Mouse (Mus musculus): Measurements from ENCODE around the gene Gpkow. TPM values are rescaled to one million over a fixed set of nuclear protein-coding genes. Genes with fewer than 3 reads are reported as not detected.

The Gpkow gene
- polyA plus RNA-seq, 1 experiment = not detected

DNA sequence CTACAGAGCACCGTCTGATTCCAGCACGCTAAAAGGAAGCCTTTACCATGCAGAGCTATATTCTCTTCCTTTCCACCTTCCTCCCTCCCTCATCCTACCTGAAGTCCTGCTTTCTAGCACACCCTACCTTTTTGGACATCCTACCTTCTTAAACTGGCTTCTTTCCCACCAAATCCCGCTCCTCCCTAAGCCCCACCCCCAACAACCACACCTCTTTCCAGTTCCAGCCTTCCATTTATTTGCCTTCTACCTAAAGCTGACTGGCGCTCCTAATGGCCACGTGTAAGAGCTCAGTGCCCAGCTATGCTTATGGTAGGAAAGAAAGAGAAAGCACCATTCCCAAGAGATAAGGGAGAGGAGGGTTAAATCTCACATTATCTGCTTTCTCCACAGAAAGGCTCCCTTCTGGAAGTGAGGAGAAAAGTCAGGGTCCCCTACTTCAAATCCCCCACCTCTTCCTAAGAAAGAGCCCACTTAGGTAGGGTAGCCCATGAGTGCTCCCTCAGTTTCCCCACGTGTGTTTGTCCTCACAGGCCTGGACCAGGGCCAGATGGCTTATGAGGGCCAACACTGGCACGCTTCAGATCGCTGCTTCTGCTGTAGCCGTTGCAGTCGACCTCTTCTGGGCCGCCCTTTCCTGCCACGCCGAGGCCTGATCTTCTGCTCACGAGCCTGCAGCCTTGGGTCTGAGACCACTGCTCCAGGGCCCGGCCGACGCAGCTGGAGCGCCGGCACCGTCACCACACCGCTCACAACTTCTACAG lies 31.0 kb upstream of the Gpkow start:
- TF ChIP-seq POLR2A (IDR thresholded peaks at IDR 0.05; ENCODE audit: insufficient read depth, low read depth, low read length) = no peak
- TF ChIP-seq CTCF (IDR thresholded peaks at IDR 0.05; ENCODE audit: insufficient read depth, low read depth, low read length) = no peak
- Histone ChIP-seq H3K4me3 (ENCODE audit: insufficient read depth, low read depth, low read length) (no peak overlapping the region), H3K4me1 (ENCODE audit: control insufficient read depth, insufficient read depth, low read length) (peaks cover 4% of the 10 kb centered on the region), H3K27ac (ENCODE audit: insufficient read depth, low read depth, low read length) (no peak overlapping the region)
- WGBS = 79% methylated on average over 21 of the region's 21 CpGs

- 26% methylated on average over 18 of the region's 19 CpGs for whole genome bisulfite sequencing
- TF ChIP-seq POLR2A (IDR thresholded peaks at IDR 0.05; ENCODE audit: insufficient read depth, low read depth, low read length) (no peak), CTCF (IDR thresholded peaks at IDR 0.05; ENCODE audit: insufficient read depth, low read depth, low read length) (no peak)
- peak overlapping the region; percentile 47 for H3K4me3 ChIP-seq (ENCODE audit: insufficient read depth, low read depth, low read length)
- peak overlapping the region; percentile 13; the same call in 1 of the 2 replicates for H3K27ac ChIP-seq (ENCODE audit: insufficient read depth, low read depth, low read length)
- peaks cover 11% of the 10 kb centered on the region for H3K4me1 ChIP-seq (ENCODE audit: control insufficient read depth, insufficient read depth, low read length)
Measured at GRCm38 (mm10) chrX:7670390-7670881, 26.5 kb upstream of the Gpkow start.

DNA sequence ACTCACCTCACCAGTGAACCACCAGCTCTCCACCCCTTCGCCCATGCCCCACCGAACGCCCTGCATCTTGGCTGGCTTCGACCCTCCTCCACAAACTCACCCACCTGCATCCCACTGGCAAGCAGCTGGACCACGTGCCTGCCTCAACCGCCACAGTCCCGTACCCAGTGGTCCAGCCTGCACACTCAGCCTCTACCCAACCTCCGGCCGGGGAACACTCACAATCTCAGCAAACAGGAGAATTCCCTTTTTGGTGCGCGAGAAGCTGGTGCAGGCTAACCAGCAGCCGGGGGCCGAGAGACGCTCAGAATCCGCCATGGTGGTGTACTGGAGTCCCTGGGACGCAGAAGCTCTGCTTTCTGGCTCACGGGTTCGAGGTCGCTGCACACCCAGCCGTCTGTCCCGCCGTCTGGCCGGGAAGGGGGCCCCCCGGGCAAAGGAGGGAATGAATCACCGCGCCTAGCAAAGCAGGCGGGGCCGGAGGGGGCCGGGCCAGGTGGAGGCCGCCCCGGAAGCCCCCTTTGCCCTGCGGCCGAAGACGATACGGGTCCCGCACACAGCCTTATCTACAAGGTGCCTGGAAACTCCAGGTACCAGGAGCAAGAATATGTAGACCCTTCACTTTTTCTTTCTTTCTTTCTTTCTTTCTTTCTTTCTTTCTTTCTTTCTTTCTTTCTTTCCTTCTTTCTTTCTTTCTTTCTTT lies 25.9 kb upstream of the Gpkow start, which contains the start of gene Plp2:
Plp2 (minus strand) TSS at position 470 of the 703 bp plus-strand sequence.
- 13% methylated on average over 34 of the region's 36 CpGs for WGBS
- TF ChIP-seq CTCF (IDR thresholded peaks at IDR 0.05; ENCODE audit: insufficient read depth, low read depth, low read length) = no peak
- no peak for TF ChIP-seq POLR2A (IDR thresholded peaks at IDR 0.05; ENCODE audit: insufficient read depth, low read depth, low read length)
- H3K4me1 ChIP-seq (ENCODE audit: control insufficient read depth, insufficient read depth, low read length) = peaks cover 11% of the 10 kb centered on the region
- H3K27ac ChIP-seq (ENCODE audit: insufficient read depth, low read depth, low read length) = peak within 1 kb of the TSS; percentile 13; the same call in 1 of the 2 replicates
- H3K4me3 ChIP-seq (ENCODE audit: insufficient read depth, low read depth, low read length) = peak within 1 kb of the TSS; percentile 47

DNA sequence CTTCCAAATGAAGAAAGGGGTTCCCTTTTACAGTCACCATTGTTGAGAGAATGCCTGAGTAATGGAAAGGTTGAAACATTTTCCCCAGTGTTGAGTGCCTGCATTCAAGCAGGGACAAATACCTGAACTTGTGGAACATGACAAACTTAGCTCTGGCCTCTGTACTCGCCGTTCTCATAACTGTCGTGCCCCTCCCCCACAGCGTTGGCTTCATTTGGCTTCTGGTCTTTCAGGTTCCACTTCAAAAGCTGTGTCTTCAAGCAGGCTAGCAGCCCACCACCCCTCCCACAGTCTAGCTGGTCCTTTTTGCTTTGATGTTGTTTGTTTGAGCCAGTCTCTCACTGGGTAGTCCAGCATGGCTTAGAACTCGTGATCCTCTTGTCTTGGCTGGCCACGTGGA lies 24.2 kb upstream of the Gpkow start:
- H3K4me3 ChIP-seq (ENCODE audit: insufficient read depth, low read depth, low read length) = no peak overlapping the region
- 71% methylated on average over 6 of the region's 6 CpGs for WGBS
- H3K4me1 ChIP-seq (ENCODE audit: control insufficient read depth, insufficient read depth, low read length) = peaks cover 11% of the 10 kb centered on the region
- no peak overlapping the region for H3K27ac ChIP-seq (ENCODE audit: insufficient read depth, low read depth, low read length)
- no peak for TF ChIP-seq CTCF (IDR thresholded peaks at IDR 0.05; ENCODE audit: insufficient read depth, low read depth, low read length)
- no peak for TF ChIP-seq POLR2A (IDR thresholded peaks at IDR 0.05; ENCODE audit: insufficient read depth, low read depth, low read length)

DNA sequence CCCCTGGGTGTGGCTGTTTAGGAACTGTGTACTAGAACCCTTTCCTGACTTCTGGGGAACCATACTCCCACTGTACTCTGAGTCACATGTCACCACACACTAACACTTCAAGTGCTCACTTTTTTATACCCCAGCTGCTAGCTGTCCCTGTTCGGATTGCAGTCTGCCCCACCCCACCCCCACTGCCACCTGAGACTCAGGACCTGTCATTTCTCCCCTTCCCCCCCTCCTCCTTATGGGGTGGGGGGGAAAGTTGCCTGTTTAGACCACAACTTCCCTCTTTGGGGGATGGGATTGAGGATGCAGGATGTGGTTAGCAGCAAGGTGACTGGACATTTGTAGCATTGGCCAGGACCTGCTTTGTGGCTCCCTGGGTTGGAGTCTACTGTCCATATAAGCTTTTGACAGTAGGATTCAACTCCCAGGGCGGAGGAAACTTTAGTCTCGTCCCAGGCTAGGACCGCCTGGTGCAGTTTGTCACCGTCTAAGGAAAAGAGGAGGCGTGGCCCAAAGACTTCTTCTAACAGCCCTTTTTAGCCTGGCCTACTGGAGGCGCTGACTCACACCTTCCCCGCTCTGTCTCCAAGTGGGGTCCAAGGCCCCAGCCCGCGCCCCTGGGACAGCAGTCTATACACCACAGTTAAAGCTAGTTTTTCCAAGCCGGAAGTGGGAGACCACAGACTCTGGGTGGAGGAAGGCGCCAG lies 23.2 kb upstream of the Gpkow start:
- 48% methylated on average over 12 of the region's 12 CpGs for WGBS
- Histone ChIP-seq H3K4me1 (ENCODE audit: control insufficient read depth, insufficient read depth, low read length) (peaks cover 11% of the 10 kb centered on the region), H3K27ac (ENCODE audit: insufficient read depth, low read depth, low read length) (no peak overlapping the region), H3K4me3 (ENCODE audit: insufficient read depth, low read depth, low read length) (no peak overlapping the region)
- TF ChIP-seq CTCF (IDR thresholded peaks at IDR 0.05; ENCODE audit: insufficient read depth, low read depth, low read length) = no peak
- TF ChIP-seq POLR2A (IDR thresholded peaks at IDR 0.05; ENCODE audit: insufficient read depth, low read depth, low read length) = no peak

DNA sequence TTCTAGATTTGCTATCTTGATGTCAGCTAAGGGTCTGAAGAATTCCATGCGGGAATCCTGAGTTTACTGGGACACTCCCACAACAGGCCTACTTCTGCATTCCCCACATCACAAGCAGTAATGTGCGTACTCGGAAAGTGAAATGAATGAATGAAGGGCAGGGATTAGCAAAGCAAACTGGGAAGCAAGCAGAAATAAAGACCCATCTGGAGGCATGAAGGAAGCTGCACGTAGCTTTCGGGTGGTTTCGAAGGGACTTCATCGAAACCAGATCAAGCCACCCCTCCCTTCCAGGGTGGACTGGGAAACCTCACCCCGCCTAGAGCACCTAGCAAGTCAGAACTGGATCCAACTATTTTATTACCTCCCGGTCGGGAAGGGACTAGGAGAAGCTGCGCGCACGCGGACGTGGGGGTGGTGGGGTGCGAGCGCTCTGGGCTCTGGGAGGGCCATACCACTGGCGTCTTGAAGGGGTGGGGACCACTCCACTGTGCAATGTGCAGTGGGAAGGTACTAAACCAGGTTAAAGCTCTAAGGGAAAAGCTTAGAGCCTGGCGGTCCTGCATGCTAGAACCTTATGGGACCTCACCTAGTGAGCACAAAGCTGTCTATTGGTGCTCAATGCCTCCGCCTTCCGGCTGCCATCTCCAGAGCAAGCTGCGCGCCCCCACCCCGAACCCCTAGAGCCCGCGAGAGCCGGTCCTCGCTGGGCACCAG lies 22.5 kb upstream of the Gpkow start:
- WGBS = 27% methylated on average over 28 of the region's 28 CpGs
- Histone ChIP-seq H3K27ac (ENCODE audit: insufficient read depth, low read depth, low read length) (no peak overlapping the region), H3K4me3 (ENCODE audit: insufficient read depth, low read depth, low read length) (peak overlapping the region; percentile 31), H3K4me1 (ENCODE audit: control insufficient read depth, insufficient read depth, low read length) (peaks cover 11% of the 10 kb centered on the region)
- TF ChIP-seq POLR2A (IDR thresholded peaks at IDR 0.05; ENCODE audit: insufficient read depth, low read depth, low read length) (no peak), CTCF (IDR thresholded peaks at IDR 0.05; ENCODE audit: insufficient read depth, low read depth, low read length) (no peak)

GRCm38 (mm10) chrX:7675001-7675380 lies 21.9 kb upstream of the Gpkow start:
- H3K4me3 ChIP-seq (ENCODE audit: insufficient read depth, low read depth, low read length) = peak overlapping the region; percentile 31
- WGBS = 35% methylated on average over 10 of the region's 10 CpGs
- H3K27ac ChIP-seq (ENCODE audit: insufficient read depth, low read depth, low read length) = no peak overlapping the region
- no peak for TF ChIP-seq POLR2A (IDR thresholded peaks at IDR 0.05; ENCODE audit: insufficient read depth, low read depth, low read length)
- TF ChIP-seq CTCF (IDR thresholded peaks at IDR 0.05; ENCODE audit: insufficient read depth, low read depth, low read length) = no peak
- peaks cover 11% of the 10 kb centered on the region for H3K4me1 ChIP-seq (ENCODE audit: control insufficient read depth, insufficient read depth, low read length)

DNA sequence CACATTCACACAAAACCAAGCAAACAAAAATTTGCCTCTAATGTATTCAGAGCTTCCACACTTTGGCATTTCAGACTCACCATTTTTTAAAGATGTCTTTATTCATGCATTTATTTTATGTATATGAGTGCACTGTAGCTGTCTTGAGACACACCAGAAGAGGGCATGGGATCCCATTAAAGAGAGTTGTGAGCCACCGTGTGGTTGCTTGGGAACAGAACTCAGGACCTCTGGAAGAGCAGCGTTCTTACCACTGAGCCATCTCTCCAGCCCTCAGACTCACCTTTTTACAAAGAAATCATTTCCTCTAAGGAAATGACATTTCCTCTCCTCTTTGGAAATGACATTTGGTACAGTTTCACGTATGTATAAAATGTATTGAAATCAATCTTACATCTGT lies 17.9 kb upstream of the Gpkow start:
- no peak overlapping the region for H3K27ac ChIP-seq (ENCODE audit: insufficient read depth, low read depth, low read length)
- H3K4me1 ChIP-seq (ENCODE audit: control insufficient read depth, insufficient read depth, low read length) = peaks cover 3% of the 10 kb centered on the region; the same call in 1 of the 2 replicates
- no peak overlapping the region for H3K4me3 ChIP-seq (ENCODE audit: insufficient read depth, low read depth, low read length)
- 48% methylated on average over 3 of the region's 3 CpGs for WGBS
- TF ChIP-seq POLR2A (IDR thresholded peaks at IDR 0.05; ENCODE audit: insufficient read depth, low read depth, low read length) (no peak), CTCF (IDR thresholded peaks at IDR 0.05; ENCODE audit: insufficient read depth, low read depth, low read length) (no peak)
